Mouse (Mus musculus) inflammation-experienced regulatory T-cells, adult 6 months (primary cell): ENCODE results near the gene Apol8. TPM values are rescaled to one million over a fixed set of nuclear protein-coding genes. Genes with fewer than 3 reads are reported as not detected.

Experiments
- ATAC-seq: one replicate; pipeline ENCODE4 v1.8.0; 2017
- polyA plus RNA-seq, 3 experiments: library from polyadenylated mRNA; unstranded; fragments of 100-300 nt; shearing (Covaris generic); gene quantifications; one replicate each; pipeline ENCODE4 v1.2.1; 2017

Apol8 gene
- polyA plus RNA-seq, 3 experiments from 2014 or later: 1.2 TPM; not detected in 2

DNA sequence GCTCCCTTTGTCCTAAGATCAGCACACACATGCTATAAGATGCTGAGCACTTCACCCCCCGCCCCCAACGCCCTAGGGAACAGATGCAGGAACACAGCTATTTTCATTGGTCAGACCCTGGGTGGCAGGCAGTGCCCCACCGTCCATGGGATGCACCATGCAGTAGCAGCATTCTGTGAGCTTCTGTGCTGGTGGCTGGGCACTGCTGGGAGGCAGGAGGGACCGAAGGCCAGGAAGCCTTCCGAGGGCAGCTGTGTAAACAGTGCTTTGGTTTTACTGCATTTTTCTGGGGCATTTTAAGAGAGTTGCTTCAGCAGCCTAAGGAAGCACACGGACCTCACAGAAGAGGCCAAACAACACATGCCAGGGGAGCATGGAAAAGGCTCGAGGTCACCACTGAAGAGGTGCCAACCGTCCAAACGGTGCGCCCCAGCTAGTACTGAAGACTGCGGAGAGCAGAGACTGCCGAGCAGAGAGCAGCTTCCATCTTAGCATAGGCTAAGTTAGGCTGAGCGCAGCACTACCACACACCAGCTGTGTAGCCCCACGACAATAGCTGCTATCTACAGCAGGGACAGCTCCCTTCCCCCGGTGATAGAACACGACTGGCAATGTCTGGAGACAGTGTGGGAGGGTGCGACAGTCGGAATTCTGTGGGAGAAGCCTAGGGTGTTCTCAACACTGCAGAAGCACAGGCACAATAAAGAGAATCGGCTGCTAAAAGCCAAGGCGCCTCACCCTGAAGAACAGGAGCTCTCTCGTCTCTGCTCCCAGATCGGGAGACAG is 27.4 kb upstream of the Apol8 start:
- no peak for ATAC-seq

DNA sequence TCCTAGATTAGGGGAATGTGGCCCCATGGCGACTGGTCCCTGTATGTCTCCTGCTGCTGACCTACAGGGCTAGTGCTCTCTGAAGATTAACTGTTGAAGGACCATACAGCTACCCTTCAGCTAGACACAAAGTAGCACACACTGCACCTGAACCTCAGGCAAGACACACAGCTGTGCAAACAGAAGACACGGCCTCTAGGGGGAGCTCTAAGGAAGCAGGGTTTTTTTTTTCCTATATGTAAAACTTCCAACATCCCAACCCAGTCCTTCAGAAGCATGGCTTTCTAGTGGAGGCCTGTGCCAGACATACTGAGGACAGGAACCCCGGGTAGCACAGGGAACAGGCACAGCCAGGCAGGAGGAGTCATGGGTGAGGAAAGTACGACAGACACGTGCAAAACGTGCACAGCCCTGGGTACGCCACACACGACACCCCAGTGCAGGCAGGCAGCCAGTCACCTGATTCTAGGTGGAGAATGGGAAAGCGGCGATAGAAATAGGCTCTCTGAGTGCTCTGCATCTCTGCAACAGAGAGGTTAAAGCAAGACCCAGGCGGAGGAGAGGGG is 25.7 kb upstream of the Apol8 start:
- ATAC-seq: no peak

DNA sequence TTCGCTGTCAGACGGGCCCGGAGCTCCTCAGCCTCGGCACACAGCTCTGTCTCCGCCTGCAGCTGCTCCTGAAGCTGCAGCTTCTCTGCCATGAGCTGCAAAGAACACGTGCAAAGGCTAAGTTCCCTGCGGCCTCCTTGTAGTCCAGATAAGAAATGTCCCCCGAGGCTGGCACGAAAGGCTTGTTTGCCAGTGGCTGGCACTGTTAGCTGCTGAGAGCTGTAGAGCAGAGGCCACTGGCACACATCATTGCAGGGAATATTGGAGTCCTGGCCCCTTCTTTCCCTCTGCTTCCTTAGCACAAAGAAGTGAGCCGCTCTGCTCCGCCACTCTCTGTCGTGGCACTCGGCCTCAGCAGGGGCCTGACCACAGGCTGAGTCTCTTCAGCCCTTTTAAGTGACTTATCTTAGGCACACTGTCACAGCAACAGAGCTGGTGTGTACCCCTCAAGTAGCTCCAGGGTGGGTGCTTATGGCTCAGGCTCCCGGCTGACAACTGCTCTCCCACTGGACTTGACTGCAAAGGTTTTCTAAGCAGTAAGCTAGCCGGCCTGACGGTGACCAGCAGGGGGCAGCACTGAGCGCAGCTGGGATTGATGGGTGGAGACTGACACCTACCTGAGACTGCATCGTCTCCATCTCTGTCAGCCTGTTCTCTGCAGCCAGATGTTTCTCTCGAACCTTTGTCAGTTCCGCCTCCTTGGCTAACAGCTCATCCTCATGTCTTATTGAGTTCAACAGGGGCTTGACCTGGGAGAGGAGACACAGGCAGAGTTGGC is 18.6 kb upstream of the Apol8 start:
- peak; percentile 75 for ATAC-seq

DNA sequence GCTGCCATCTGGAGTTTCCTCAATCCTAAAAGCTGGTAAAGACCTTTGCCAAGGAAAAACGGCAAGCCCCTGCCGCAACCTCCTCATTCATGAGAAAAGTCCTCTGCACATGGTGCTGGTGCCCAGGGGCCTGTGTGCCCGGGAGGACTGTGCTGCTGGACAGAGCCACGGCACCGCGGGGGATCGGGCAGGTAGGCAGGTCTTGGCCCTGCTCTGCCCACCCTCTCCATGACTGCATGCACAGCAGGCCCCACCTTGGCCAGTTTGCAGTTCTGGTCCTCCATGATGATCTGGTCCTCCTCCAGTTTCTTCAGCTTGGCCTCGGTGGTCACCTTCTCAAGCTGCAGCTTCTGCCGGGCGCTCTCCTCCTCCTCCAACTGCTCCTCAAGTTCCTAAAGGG is 17.5 kb upstream of the Apol8 start:
- ATAC-seq: no peak

DNA sequence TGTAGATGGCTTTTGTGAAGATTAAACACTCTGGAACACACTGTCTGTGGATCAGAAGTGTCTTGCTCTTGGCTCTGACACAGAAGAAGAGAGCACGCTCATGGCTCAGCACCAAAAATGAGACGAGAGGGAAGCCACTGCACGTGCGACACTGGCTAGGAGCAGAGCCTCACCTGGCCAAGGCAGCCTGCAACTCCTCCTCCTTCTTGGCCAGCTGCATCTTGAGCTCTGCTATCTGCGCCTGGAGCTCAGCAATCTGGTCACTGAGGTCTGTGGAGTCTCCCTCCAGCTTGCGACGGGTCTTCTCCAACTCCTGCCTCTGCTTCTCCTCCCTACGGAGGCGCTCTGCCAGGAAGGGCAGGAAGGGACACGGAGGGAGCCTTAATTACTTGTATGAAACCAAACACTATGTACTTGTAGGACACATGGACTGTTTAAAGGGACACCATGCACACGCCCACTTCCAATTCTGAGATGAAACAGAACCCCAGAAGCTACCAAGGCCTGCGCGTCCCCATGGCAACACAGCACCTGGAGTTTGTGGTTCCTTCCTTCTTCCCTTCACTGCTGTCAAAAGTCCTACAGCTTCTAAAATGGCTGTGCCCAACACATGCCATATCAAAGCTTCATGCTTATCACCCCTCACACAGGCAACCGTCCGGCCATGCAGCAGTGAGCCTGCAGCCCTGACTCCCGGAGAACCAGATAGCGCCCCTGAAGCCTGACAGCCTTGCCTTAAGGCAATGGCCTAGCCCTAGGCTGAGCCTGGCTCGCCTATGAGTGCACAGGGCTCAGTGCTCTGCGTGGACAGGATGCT is 16.5 kb upstream of the Apol8 start:
- no peak for ATAC-seq

DNA sequence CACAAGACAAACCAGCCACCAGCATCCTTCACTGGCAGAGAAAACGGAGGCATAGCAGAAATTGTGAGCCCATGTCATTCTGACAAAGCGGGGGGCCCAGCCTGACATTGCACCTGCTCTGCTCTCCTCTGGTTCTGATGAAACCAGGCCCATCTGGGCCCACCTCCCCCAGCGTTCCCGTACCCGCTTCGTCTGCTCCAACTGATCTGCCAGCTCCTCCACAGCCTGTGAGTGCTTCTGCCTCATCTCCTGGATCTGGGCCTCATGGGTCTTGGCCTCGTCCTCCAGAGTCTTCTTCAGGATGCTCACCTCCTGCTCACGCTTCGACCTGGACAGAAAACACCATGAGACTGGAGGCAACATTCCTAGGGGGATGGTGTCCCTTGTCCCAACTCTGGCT is 14.1 kb upstream of the Apol8 start:
- no peak for ATAC-seq

DNA sequence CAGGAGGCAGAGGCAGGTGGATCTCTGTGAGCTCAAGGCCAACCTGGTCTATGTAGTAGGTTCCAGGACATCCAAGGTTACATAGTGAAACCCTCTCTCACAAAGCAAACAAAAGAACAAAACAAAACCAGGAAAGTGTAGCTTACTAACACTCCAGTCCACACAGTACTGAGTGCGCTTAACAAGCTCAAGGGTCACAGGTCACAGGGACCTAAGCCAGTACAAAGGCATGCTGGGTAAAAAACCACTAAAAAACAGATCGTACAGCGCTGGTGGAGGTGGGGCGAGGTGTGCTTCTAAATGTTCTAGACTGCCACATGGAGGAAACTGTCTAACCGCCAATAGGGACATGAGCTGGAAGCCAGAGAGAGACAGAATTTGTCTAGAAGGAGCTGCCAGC is 13.5 kb upstream of the Apol8 start:
- no peak for ATAC-seq

DNA sequence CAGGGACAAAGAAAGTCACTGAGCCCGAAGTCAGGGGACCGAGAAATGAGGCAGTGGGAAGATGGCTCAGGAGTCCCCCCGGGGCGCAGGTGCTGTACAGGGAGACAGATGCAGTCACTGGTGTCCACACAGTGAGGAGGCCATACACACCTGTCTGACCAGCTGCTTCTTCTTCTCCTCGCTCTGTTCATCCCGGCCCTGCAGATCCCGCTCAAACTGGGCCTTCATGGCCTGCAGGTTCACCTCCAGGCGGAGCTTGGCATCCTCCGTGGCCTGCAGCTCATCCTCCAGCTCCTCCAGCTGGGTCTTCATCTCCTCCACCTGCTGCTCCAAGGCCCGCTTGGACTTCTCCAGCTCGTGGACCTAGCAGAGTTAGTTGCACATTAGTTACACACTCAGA is 10.2 kb upstream of the Apol8 start:
- no peak for ATAC-seq

DNA sequence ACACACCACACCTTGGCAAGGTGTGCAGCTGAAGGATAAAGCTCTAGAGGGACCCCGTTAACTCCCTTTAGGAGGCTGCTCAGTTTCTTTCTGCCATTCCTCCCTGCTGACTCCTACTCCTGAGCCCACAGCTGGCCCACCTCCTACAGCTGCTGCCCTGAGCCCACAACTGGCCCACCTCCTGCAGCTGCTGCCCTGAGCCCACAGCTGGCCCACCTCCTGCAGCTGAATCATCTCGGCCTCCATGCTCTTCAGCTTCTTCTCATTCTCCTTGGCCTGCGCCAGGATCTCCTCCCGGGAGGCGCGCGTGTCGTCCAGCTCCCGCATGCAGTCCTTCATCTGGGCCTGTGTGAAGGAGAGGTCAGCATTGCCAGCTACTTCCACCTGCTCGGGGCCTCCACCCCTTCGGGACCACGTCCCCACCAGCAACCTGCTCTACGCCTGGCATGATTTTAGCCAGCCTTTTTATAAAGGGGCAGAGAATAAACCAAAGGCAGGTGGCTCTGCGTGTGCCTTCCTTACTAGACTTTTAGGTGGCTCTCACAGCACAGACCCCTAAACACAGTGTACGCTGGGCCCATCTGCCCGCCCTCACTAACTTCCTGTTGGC is 8.8 kb upstream of the Apol8 start:
- ATAC-seq: no peak

DNA sequence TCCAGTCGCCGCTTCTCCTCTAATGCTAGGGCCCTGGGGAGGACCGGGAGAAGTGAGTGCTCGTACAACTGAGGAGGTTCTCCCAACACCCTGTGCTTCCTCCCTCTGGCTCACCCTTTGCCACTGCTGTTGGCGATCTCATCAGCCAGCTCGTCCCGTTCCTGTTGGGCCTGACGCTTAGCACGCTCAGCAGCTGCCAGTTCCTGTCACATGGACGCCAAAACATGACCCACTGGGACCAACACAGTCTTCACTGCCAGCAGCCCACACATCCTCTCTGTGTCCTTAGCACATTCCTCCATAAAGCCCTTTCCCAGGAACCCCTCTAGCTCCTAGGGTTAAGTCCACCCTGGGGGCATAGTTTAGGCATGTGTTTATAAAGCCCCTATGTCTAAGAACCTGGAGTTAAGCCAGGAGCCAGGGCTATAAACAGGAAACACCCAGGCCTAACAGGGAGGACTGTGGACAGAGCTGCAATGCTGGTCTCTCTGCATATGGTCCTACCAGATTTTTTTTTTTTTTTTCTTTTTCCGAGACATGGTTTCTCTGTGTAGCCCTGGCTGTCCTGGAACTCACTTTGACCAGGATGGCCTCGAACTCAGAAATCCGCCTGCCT is 7.7 kb upstream of the Apol8 start:
- ATAC-seq: no peak

DNA sequence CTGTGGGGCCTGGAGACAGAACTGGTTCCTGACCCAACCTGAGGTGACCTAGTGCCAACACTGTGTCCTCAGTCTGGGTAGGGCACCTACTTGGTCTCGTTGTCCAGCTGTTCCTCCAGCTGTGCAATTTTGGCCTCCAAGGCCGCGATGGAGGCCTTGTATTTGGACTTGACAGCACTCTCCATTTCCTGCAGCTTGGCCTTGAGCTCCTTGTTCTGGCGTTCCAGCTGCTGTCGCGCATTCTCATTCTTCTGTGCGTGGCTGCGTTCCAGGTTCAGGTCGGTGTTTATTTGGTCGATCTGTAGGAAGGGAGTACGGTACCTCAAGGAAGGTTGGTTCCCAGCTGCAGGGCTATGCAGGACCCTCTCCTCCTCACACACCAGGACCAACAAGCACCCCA is 6.9 kb upstream of the Apol8 start:
- no peak for ATAC-seq

DNA sequence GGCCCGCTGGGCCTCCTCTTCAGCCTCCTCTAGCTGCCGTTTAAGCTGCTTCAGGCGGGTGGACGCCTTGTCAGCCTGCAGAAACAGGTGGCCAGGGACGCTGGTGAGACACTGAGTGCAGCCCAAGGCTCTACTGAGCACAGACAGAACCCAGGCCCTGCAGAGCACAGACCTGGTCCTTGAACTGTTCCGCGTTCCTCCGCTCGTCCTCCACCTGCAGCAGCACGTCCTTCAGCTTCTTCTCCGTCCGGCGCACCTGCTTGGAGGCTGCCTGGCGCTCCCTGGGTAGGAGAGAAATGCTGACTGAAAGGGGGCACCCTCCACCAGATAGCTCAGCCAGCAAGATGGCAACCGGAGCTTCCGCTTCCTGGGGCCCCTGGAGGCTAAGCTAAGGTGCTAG is 6.2 kb upstream of the Apol8 start:
- no peak for ATAC-seq

DNA sequence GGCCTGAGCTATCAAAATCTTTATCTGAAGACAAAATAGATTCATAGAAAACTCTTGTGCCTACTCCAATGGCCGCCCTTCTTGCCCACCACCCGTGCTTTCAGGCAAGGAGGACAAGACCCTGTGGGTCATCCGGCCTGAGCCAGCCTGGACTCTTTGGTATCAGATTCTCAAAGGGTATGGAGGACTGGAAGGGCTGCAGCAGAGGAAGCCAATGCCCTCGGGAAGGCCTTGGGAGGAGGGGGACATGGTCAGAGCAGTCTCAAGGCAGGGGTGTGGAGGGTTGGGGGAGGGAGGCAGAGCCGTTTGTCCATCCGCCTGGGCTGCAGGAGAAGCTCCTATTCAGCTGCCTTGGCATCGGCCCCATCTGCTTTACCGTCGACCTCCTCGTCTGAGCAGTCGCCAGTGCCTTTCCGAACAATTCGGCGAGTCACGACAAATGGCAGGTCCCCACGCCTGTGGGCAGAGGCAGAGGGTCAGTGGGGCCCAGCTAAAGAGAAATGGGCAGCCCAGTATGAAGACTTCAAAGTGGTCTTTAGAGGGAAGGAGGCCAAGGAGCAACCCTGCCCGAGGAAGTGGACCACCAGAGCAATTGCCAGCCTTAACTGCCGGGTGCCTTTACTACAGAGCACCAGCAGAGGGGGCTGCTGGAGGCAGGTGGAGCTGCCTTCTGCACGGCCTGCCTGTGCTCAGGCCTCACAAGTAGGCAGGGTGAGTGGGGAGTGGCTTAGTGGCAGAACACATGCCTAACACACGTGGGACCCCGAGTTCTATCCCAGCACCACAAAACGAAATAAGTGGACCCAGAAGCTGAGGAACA is 5.0 kb upstream of the Apol8 start:
- peak; percentile 46 for ATAC-seq

DNA sequence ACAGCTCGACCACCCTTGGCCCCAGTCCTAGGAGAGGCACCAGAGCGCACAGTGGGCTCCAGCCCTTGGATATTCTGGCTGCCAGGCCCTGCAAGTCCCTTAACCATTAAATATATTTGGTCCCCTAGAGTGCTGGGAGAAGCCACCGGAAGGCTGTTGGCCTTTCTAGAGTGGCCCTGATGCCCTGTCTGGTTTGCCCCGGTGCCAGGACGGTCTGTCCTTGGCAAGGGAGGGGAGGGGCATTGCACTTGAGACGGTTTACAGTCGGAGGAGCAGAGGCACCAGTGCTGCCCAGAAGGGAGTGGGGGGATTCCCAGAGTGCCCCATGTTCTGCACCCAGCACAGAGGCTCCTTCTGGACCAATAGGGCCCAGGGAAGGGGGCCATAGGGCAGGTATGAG is 4.3 kb upstream of the Apol8 start:
- ATAC-seq: no peak

DNA sequence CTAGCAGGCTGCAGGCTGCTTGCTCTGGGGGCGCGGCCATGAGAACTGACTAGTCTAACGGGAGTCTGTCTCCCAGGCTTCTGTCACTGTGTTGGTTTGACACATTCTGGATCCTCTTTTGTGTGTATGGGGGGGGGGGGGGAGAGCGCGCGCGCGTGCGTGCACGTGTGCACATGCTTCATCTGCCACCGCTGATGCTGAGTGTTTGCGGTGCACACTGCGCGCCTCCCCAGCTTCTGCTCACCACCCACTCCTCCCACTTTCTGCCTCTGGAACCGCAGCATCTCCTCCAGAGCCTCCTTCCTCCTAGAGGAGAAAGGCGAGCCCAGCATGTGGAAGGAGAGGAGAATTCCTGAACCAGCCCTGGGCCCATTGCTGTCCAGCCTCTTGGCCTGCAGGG is 3.2 kb upstream of the Apol8 start:
- ATAC-seq: no peak

DNA sequence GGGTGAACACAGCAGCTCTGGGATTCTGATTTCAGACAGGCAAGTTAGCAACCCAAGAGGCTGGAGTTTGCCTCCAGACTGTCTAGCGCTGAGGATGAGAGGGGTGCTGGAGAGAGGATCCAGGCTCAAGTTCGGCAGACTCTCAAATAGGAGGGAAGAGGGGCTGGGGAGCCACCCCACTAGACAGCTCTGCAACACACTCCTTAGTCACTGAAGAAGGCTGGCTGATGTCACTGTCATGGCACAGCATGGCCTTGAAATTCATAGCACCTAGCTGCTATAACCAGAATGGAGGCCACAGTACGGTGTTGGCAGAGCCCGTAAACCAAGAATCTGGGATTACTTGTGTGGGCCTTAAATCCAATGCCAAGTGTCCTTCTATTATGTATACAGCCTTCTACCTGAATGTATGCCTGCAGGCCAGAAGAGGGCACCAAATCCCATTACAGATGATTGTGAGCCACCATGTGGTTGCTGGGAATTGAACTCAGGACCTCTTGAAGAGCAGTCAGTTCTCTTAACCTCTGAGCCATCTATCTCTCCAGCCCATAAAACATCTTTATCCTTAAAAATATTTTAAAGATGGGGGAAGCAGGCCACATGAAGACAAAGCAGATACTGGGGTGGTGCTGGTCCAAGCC is 903 bp upstream of the Apol8 start:
- no peak for ATAC-seq

DNA sequence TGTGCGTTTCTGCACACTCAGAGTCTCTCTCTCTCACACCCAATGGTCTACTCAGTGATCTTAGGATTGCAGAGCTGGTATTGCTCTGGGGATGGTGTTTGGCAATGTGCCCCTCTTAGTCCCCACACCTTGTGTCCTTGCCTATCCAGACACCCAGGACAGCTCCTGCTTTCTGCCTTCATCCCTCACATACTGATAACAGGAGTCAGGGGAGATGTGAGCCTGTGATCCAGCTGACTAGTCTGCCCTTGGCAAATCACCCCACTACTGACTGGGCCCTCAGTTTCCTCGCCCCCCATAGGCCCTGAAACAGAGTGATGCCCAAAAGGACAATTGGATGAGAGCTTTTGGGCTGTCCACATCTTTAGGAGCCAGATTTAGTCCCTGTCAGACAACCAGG is 722 bp downstream of the Apol8 start:
- no peak for ATAC-seq

DNA sequence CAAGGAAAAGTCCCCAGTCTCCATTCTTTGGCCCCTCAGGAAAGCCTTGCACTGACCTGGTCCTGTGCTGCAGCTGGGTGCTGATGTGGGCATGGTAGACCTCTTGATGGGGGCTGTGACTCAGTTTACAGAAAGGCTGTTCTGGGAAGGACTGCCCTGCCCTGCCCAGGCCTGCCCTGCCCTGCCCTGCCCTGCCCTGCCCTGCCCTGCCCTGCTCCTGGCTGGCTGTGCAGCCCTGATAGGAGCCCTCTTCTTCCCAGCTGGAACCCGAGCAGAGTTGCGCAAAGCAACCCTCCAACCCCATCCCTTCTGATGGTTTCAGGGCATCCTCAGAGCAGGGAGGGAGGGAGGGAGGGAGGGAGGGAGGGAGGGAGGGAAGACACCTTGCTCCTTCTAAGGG is 1.7 kb downstream of the Apol8 start:
- ATAC-seq: no peak

DNA sequence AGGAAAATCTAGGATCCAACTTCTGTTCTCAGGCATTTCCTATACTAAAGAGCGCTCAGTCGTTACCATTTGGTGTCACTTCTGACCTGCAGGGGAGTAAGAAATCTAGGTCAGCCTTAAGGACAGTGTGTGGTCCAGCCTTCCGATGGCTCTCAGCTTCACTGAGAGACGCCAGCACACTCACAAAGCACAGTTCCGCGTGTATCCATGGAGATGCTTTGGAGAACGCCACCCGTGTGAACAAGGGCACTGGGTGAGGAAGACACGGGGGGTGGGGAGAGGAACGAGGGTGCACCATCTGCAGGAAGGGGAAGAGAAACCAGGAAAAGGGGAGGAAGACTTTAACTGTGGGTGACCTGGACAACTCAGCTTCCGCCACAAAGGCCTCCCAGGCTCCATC is 4.4 kb downstream of the Apol8 start:
- ATAC-seq: no peak

DNA sequence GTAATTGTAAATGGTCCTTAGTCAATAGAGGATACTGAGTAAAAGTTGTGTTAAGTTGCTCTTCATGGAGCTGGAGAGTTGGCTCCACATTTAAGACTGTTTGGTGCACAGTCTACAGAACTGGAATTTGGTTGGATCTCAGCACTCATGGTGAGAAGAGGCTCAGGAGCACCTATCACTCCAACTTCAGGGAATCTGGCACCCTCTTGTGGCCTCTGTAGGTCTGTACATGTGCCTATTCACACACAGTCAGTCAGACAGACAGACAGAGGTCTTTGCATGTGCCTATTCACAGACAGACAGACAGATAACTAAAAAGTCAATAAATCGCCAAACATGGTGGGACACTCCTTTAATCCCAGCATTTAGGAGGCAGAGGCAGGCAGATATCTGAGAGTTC is 6.3 kb downstream of the Apol8 start:
- ATAC-seq: peak; percentile 77

DNA sequence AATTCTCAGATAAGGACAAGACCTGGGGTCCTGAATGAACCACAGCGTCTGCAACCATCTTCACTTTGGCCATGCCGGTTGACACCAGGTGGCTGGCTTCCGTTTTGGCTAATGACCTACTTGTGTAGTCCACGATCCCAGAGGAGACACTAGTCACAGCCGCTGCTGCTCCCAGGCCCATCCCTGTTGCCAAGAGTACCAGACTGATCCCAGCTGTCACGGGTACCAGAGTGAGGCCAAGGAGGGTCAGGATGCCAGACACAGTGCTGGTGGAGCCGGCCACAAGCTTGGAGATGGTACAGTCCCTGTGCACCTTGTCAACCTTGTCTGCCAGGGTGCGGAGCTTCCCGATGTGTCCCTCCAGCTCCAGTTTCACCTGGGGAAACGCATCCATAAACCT is 7.1 kb downstream of the Apol8 start:
- no peak for ATAC-seq
